Mouse (Mus musculus) adrenal gland, postnatal 14 days (tissue): ENCODE measurements at regions not wholly inside any gene's neighbourhood (a gene's known extent, or its start where the extent isn't known, plus 50 kb on each side); places are given as distances from the start of the nearest gene placed in this dataset.
A peak's percentile ranks its signal among the peaks of the same experiment; 100 is the strongest.

Experiments
- DNase-seq: peaks from one replicate; pipeline ENCODE4 v3.0.0; 2021; ENCODE audit warnings: mixed read lengths

GRCm38 (mm10) chr5:136619315-136620231 is 52.3 kb upstream of the Cux1 start:
- DNase-seq: peak; percentile 46

GRCm38 (mm10) chr5:136620234-136620633 is 52.9 kb upstream of the Cux1 start:
- peak; percentile 17 for DNase-seq

- no peak for DNase-seq
These were observed 54.2 kb upstream of the Cux1 start for GRCm38 (mm10) chr5:136621336-136622125.

GRCm38 (mm10) chr5:136622152-136622551 is 54.9 kb upstream of the Cux1 start:
- DNase-seq: no peak

- peak; percentile 82 for DNase-seq
These were observed 55.6 kb upstream of the Cux1 start for GRCm38 (mm10) chr5:136622721-136623542.

GRCm38 (mm10) chr5:136623791-136624190 is 56.5 kb upstream of the Cux1 start:
- no peak for DNase-seq

- peak; percentile 16 for DNase-seq
These were observed 58.1 kb upstream of the Cux1 start for GRCm38 (mm10) chr5:136625176-136625991.

GRCm38 (mm10) chr5:136626142-136626771 is 59.0 kb upstream of the Cux1 start:
- no peak for DNase-seq

GRCm38 (mm10) chr5:136626891-136627290 is 59.6 kb upstream of the Cux1 start:
- peak; percentile 28 for DNase-seq

GRCm38 (mm10) chr5:136627671-136628292 is 60.5 kb upstream of the Cux1 start:
- DNase-seq: peak; percentile 60

GRCm38 (mm10) chr5:136628502-136628901 is 61.2 kb upstream of the Cux1 start:
- DNase-seq: no peak

- peak; percentile 21 for DNase-seq
These were observed 60.7 kb upstream of the Myl10 start for GRCm38 (mm10) chr5:136632286-136632685.

- DNase-seq: no peak
These were observed 59.0 kb upstream of the Myl10 start for GRCm38 (mm10) chr5:136633901-136634300.

GRCm38 (mm10) chr5:136635119-136635518 is 57.8 kb upstream of the Myl10 start:
- no peak for DNase-seq

- DNase-seq: no peak
These were observed 56.5 kb upstream of the Myl10 start for GRCm38 (mm10) chr5:136636476-136636875.

GRCm38 (mm10) chr5:136637872-136638271 is 55.1 kb upstream of the Myl10 start:
- no peak for DNase-seq

GRCm38 (mm10) chr5:136640871-136641619 is 51.9 kb upstream of the Myl10 start:
- no peak for DNase-seq

- peak; percentile 21 for DNase-seq
These were observed 50.7 kb upstream of the Myl10 start for GRCm38 (mm10) chr5:136642208-136642607.
